Mouse (Mus musculus): ENCODE data around the gene Ppp1r12a. TPM values are rescaled to one million over a fixed set of nuclear protein-coding genes. Genes with fewer than 3 reads are reported as not detected.
A peak's percentile ranks its signal among the peaks of the same experiment; 100 is the strongest.

The Ppp1r12a gene
- 4.5 and 13.8 TPM in 2 replicates for polyA plus RNA-seq (2012; ENCODE audit: insufficient read depth, low replicate concordance)

DNA sequence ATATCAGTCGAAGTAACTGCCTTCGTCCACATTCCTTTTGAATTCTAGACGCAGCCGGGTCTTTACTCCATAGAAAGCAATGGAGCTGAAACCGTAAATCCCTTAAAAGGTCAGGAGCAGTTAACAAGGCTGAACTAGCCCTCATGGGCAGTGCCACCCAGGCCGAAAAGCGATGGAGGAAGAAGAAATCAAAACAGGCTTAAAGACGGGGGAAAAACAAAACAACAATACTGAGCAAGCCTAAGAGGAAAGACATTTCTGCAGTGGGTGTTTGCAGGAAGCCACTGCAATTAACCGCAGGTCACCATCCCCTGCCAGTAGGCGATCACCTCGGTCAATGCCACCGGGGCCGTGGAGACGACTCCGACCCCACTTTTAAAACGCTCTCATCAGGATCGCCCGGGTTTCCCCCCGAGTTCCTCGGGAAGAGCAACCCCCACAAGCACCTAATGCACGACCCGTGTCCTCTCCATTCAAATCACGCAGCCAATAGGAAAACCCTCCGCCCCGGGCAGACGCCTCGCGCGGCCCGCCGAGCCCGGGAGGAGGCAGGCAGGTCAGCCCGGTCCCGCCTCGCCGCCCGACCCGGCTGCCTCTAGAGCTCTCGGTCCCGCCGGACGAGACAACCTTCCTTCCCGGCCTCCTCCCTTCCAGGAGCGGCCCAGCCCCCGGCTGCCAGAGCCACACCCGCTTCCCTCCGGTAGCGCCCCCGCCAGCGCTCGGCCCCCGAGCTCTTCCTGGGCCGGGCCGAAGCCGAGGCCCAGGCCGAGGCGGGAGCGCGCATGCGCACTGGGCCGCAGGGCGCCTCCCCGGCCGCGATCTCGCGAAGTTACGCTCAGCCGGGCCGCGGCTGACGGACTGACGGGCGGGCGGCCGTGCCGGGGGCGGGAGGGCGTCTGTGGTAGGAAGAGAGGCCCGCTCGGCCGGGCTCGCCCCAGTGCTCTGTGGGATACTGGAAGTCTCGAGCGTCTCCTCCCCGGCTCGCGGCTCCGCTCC is at the start of gene Ppp1r12a:
Gene Ppp1r12a, plus strand, starts transcription at position 933 of the 996 bp plus-strand sequence.
- TF ChIP-seq FLI1 (IDR thresholded peaks at IDR 0.05; ENCODE audit: low read length), result no peak
- no peak for TF ChIP-seq GATA1 (IDR thresholded peaks at IDR 0.05; ENCODE audit: borderline replicate concordance, low read length)
- H3K36me3 ChIP-seq (replicated peaks; ENCODE audit: low read length), result peaks cover 13% of the 10 kb centered on the region
- H3K4me1 ChIP-seq, result peaks cover 40% of the 10 kb centered on the region
- no peaks in the 10 kb centered on the region for H3K27me3 ChIP-seq (replicated peaks)
- peak within 1 kb of the TSS; percentile 100 for H3K4me3 ChIP-seq (replicated peaks)
- no peaks in the 10 kb centered on the region for H3K9me3 ChIP-seq

DNA sequence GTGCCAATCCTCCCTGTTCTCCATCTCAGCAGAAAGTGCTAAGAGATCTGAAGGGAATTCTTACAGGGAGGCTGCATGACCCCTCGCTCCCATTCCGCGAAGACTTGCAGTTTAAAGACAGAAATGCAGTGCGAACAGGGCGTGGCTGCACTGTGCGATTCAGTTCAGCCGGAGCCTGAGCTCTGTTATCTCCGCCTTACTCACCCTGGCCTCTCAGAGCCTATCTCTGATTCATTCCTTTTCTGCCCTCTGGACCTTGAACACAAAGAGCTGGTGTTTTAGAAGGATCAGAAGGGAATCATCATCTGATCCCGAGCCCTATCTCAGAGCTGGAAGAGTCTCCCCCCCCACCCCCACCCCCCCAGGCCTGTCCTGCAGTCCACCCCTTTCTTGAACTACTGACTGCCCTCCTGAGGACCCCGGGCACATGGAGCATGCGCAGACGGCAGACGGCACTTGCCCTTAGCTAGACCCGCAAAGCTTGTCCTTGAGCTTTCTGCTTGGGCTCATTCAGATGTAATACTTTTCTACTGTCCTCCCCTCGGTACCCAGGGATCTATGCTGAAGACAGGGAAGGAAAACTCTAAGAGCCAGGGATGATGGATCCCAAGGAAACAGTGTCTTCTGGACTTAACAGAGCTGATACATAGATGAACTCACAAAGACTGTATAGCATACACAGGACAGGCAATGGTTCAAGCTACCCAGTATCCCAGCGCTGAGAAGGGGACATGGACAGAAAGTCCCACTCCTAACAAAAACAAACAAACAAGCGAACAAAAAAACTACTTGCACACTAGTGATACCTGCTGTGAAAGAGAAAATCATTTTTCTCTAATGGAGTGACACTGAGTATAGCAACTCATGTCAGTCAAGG is 48.4 kb upstream of the Ppp1r12a start:
- Histone ChIP-seq H3K4me3 (replicated peaks) (peak overlapping the region; percentile 76), H3K4me1 (peaks cover 61% of the 10 kb centered on the region), H3K36me3 (replicated peaks; ENCODE audit: low read length) (no peaks in the 10 kb centered on the region), H3K27me3 (replicated peaks) (peaks cover 3% of the 10 kb centered on the region), H3K9me3 (no peaks in the 10 kb centered on the region)
- TF ChIP-seq FLI1 (IDR thresholded peaks at IDR 0.05; ENCODE audit: low read length) (no peak), GATA1 (IDR thresholded peaks at IDR 0.05; ENCODE audit: borderline replicate concordance, low read length) (no peak)

DNA sequence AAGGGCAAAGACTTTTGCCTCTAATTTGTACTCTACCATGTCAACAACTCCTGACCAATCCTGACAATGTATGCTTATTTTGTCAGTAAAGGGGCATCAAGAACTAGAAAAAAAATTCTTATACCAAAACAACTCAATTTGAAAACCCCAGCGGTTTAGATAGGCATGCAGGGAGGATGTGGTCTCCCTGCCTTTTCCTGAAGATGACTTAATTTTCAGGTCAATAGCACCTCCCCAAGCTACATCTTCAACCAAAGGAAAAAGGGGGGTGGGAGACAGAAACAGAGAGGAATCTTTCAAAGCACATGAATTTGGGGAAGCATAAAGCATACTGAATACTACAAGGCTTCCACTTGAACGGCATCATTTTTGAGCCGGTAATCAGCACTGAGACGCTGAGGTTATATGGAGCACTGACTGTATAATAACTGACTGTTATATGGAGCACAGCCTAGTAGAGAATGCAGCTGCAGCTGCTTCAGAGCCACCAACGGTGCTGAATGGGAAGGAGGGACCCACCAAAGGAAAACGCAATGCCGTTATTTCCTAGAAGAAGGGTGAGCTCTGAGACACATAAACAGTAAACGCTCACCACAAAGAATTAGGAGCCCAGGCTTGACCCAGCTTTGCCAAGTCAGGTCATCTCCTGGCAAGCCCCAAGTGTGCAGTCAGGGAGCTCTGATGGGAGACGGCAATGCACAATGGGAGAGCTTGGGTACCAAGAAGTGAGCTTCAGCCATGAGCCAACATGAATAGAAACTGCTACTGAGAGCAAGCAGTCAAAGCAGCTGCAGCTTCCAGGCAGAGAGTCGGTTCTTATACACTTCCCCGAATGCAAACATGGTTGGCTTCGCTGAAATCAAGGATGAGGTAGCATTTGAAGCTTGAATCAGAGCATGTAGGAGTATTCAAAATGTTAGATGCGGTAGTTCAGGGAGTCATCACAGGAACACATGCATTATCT is 43.5 kb upstream of the Ppp1r12a start:
- Histone ChIP-seq H3K36me3 (replicated peaks; ENCODE audit: low read length) (no peaks in the 10 kb centered on the region), H3K9me3 (no peaks in the 10 kb centered on the region), H3K4me1 (peaks cover 40% of the 10 kb centered on the region), H3K27me3 (replicated peaks) (peaks cover 5% of the 10 kb centered on the region), H3K4me3 (replicated peaks) (peak overlapping the region; percentile 2)
- TF ChIP-seq FLI1 (IDR thresholded peaks at IDR 0.05; ENCODE audit: low read length) (no peak), GATA1 (IDR thresholded peaks at IDR 0.05; ENCODE audit: borderline replicate concordance, low read length) (no peak)

DNA sequence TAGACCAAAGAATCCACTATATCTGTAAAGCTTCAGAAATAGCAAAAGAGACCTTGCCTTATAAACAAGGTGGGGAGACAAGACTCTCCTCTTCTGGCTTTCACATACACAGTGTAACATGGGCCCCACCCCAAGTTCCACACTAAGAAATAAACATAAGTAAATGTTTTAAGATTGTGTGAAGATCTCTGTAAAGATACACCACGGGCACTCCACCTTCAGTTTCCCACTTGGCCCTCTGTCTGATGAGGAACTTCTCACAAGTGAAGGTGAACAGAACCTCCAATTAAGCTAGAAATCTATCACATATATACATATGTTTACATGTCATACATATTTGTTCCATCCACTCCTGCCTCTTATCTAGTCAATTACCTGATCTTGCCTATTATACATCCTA is 42.6 kb upstream of the Ppp1r12a start:
- TF ChIP-seq GATA1 (IDR thresholded peaks at IDR 0.05; ENCODE audit: borderline replicate concordance, low read length), result no peak
- no peak for TF ChIP-seq FLI1 (IDR thresholded peaks at IDR 0.05; ENCODE audit: low read length)
- peaks cover 37% of the 10 kb centered on the region for H3K4me1 ChIP-seq
- no peaks in the 10 kb centered on the region for H3K36me3 ChIP-seq (replicated peaks; ENCODE audit: low read length)
- H3K27me3 ChIP-seq (replicated peaks), result peaks cover 5% of the 10 kb centered on the region
- no peak overlapping the region for H3K4me3 ChIP-seq (replicated peaks)
- H3K9me3 ChIP-seq, result no peaks in the 10 kb centered on the region

GRCm38 (mm10) chr10:108124934-108125599 is 36.9 kb upstream of the Ppp1r12a start:
- H3K4me3 ChIP-seq (replicated peaks), result no peak overlapping the region

DNA sequence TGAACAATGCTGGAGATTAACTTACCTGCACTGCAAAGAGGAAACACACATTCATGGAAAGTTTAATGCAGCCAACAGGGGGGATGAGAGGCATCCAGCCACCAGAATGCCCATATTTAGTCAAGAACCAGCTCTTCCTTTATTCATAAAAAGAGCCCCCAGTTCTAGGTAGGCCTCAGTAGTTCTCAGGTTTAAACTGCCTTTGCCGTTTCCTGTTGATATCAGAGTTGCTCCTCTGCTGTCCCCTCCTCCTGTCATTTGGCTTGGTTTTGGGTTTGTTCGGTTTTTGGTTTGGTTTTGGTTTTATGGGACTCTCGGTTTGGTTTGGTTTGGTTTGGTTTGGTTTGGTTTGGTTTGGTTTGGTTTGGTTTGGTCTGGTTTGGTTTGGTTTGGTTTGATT is 32.8 kb upstream of the Ppp1r12a start:
- Histone ChIP-seq H3K27me3 (replicated peaks) (peaks cover 1% of the 10 kb centered on the region), H3K36me3 (replicated peaks; ENCODE audit: low read length) (no peaks in the 10 kb centered on the region), H3K4me3 (replicated peaks) (no peak overlapping the region), H3K9me3 (no peaks in the 10 kb centered on the region), H3K4me1 (peaks cover 20% of the 10 kb centered on the region; the same call in 1 of the 2 replicates)
- TF ChIP-seq FLI1 (IDR thresholded peaks at IDR 0.05; ENCODE audit: low read length), result no peak
- TF ChIP-seq GATA1 (IDR thresholded peaks at IDR 0.05; ENCODE audit: borderline replicate concordance, low read length), result no peak

More at GRCm38 (mm10) chr10:108124934-108125599, 36.9 kb upstream of the Ppp1r12a start:
- TF ChIP-seq FLI1 (IDR thresholded peaks at IDR 0.05; ENCODE audit: low read length) (no peak), GATA1 (IDR thresholded peaks at IDR 0.05; ENCODE audit: borderline replicate concordance, low read length) (no peak)
- Histone ChIP-seq H3K27me3 (replicated peaks) (peaks cover 1% of the 10 kb centered on the region), H3K36me3 (replicated peaks; ENCODE audit: low read length) (no peaks in the 10 kb centered on the region), H3K4me1 (peaks cover 8% of the 10 kb centered on the region; the same call in 1 of the 2 replicates), H3K9me3 (no peaks in the 10 kb centered on the region)

DNA sequence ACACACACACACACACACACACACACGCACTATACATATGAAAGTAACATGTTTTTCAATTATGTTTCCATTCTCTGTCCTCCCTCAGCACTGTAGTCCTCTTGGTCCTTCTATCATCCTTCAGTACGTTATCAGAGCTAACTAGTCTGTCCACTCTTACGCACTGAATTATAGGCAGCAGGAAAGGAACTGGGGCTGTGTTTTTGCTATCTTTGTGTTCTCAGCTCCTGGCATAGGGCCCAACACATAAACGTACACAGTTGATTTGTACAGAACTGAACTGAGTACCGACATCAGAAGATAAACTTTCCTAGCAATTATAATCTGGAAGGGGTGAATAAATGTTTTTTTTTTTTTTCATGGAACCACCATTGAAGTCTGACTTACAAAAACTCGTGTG is 30.1 kb upstream of the Ppp1r12a start:
- no peak for TF ChIP-seq FLI1 (IDR thresholded peaks at IDR 0.05; ENCODE audit: low read length)
- TF ChIP-seq GATA1 (IDR thresholded peaks at IDR 0.05; ENCODE audit: borderline replicate concordance, low read length), result no peak
- no peaks in the 10 kb centered on the region for H3K36me3 ChIP-seq (replicated peaks; ENCODE audit: low read length)
- peaks cover 20% of the 10 kb centered on the region; the same call in 1 of the 2 replicates for H3K4me1 ChIP-seq
- H3K4me3 ChIP-seq (replicated peaks), result no peak overlapping the region
- no peaks in the 10 kb centered on the region for H3K9me3 ChIP-seq
- no peaks in the 10 kb centered on the region for H3K27me3 ChIP-seq (replicated peaks)

- Histone ChIP-seq H3K4me1 (peaks cover 20% of the 10 kb centered on the region; the same call in 1 of the 2 replicates), H3K27me3 (replicated peaks) (no peaks in the 10 kb centered on the region), H3K36me3 (replicated peaks; ENCODE audit: low read length) (no peaks in the 10 kb centered on the region), H3K4me3 (replicated peaks) (no peak overlapping the region), H3K9me3 (no peaks in the 10 kb centered on the region)
- no peak for TF ChIP-seq GATA1 (IDR thresholded peaks at IDR 0.05; ENCODE audit: borderline replicate concordance, low read length)
- TF ChIP-seq FLI1 (IDR thresholded peaks at IDR 0.05; ENCODE audit: low read length), result no peak
Observed at GRCm38 (mm10) chr10:108133253-108133652, 28.7 kb upstream of the Ppp1r12a start.
